ENCODE assay signal across 17 mouse cellular contexts in genomic region chr7:114807343-114807742, GRCm38 (mm10).
A peak's percentile ranks its signal among the peaks of the same experiment; 100 is the strongest.
DNase-seq lines count a peak whose midpoint lies in the region; TF ChIP-seq lines count a peak whose summit lies in the region.
"Had no signal": no experiment of that assay in that cellular context is flagged by ENCODE, and none has a peak within 500 bp of the region (broad histone marks: within the 10 kb centered on the region; RNA-seq: fewer than 3 reads in every experiment).

No protein-coding gene starts in this region.

- H3K4me1 ChIP-seq in embryonic fibroblast, embryonic 13.5 days (ENCODE audit: control insufficient read depth, insufficient read depth, low read length): no peaks in the 10 kb centered on the region; the same call in none of the 2 replicates
- H3K4me1 ChIP-seq: embryonic facial prominence, embryonic 15.5 days; heart, embryonic 13.5 days; hindbrain, embryonic 10.5 days; liver, embryonic 12.5 days; midbrain, embryonic 10.5 days; stomach, embryonic 15.5 days had no signal

- peak; percentile 58 for DNase-seq in layer of hippocampus, adult 11-12 months (ENCODE audit: low spot score)
- DNase-seq in layer of hippocampus, postnatal 25 days (ENCODE audit: extremely low spot score in 1 of 2, low spot score in 1 of 2): no peak
- peak; percentile 20 to 71 for DNase-seq in layer of hippocampus, adult 2 months (ENCODE audit: low spot score in 2 of 2)
- peak; percentile 13 for DNase-seq in retina, embryonic 14.5 days (ENCODE audit: low spot score)
- DNase-seq in gastrocnemius, adult 2 months: no peak
- no peak for DNase-seq in spleen, postnatal 14 days (ENCODE audit: low spot score in 2 of 2)
- no peak for DNase-seq in liver
- DNase-seq: cerebellum, postnatal 25 days; kidney, adult 11 months; lung, postnatal 10 days had no signal

- no peak for TF ChIP-seq POLR2A in embryonic fibroblast, embryonic 13.5 days (IDR thresholded peaks at IDR 0.05; ENCODE audit: low read depth, low read length)

- no peak for TF ChIP-seq CTCF in embryonic fibroblast, embryonic 13.5 days (IDR thresholded peaks at IDR 0.05; ENCODE audit: borderline replicate concordance, insufficient read depth, low read length)
- TF ChIP-seq CTCF in layer of hippocampus, adult 2 months (conservative IDR thresholded peaks at IDR 0.05): no peak
- TF ChIP-seq CTCF in gastrocnemius, adult 2 months (IDR thresholded peaks at IDR 0.05): no peak

- intact Hi-C loops in gastrocnemius, adult 2 months (cut with DNase I): no loop called here

- no peak overlapping the region for H3K4me3 ChIP-seq in embryonic fibroblast, embryonic 13.5 days (ENCODE audit: insufficient read depth, low read length)
- H3K4me3 ChIP-seq in layer of hippocampus, adult 2 months: no peak overlapping the region
- no peak overlapping the region for H3K4me3 ChIP-seq in gastrocnemius, adult 2 months
- H3K4me3 ChIP-seq: embryonic facial prominence, embryonic 15.5 days; heart, embryonic 13.5 days; hindbrain, embryonic 10.5 days; liver, embryonic 12.5 days; midbrain, embryonic 10.5 days; stomach, embryonic 15.5 days had no signal

- H3K27ac ChIP-seq in embryonic fibroblast, embryonic 13.5 days (ENCODE audit: insufficient read depth, low read length): peak overlapping the region; percentile 64
- H3K27ac ChIP-seq in layer of hippocampus, adult 2 months: peak overlapping the region; percentile 43; the same call in 1 of the 2 replicates
- no peak overlapping the region for H3K27ac ChIP-seq in gastrocnemius, adult 2 months
- H3K27ac ChIP-seq: embryonic facial prominence, embryonic 15.5 days; heart, embryonic 13.5 days; hindbrain, embryonic 10.5 days; liver, embryonic 12.5 days; midbrain, embryonic 10.5 days had no signal

Comparison
In these comparisons a context has a peak if more than half of its experiments do, and no peak if none do; other contexts are left out.
1. DNase-seq: peak in layer of hippocampus, adult 11-12 months (single experiment), layer of hippocampus, adult 2 months (2 of 2) and retina, embryonic 14.5 days (single experiment); none in layer of hippocampus, postnatal 25 days (0 of 2), gastrocnemius, adult 2 months (single experiment), spleen, postnatal 14 days (0 of 2) and liver (single experiment).